Mouse (Mus musculus) NIH3T3 (cell line): ENCODE measurements at regions not wholly inside any gene's neighbourhood (a gene's known extent, or its start where the extent isn't known, plus 50 kb on each side); places are given as distances from the start of the nearest gene placed in this dataset.

Experiments used
- DNase-seq: peaks from one replicate; pipeline ENCODE4 v3.0.0-alpha.2; 2012; ENCODE audit warnings: low read depth

- no peak for DNase-seq
Measured at GRCm38 (mm10) chr12:27140335-27140702, 202.1 kb downstream of the Sox11 start.

GRCm38 (mm10) chr12:27139683-27140334 is 202.6 kb downstream of the Sox11 start:
- DNase-seq, result no peak

GRCm38 (mm10) chr12:27138663-27139633 is 203.4 kb downstream of the Sox11 start:
- DNase-seq, result no peak

GRCm38 (mm10) chr12:27135997-27136559 is 206.3 kb downstream of the Sox11 start:
- no peak for DNase-seq

GRCm38 (mm10) chr12:27130544-27130943 is 211.8 kb downstream of the Sox11 start:
- DNase-seq, result no peak

GRCm38 (mm10) chr12:27127054-27127605 is 215.2 kb downstream of the Sox11 start:
- no peak for DNase-seq

- no peak for DNase-seq
Measured at GRCm38 (mm10) chr12:27118581-27118980, 223.8 kb downstream of the Sox11 start.

GRCm38 (mm10) chr12:27115392-27115791 is 227.0 kb downstream of the Sox11 start:
- DNase-seq, result no peak

- no peak for DNase-seq
Measured at GRCm38 (mm10) chr12:27104925-27105571, 237.3 kb downstream of the Sox11 start.

GRCm38 (mm10) chr12:27102996-27103395 is 239.4 kb downstream of the Sox11 start:
- no peak for DNase-seq

GRCm38 (mm10) chr12:27089206-27089605 is 253.2 kb downstream of the Sox11 start:
- no peak for DNase-seq

GRCm38 (mm10) chr12:27085890-27086289 is 256.5 kb downstream of the Sox11 start:
- DNase-seq, result no peak

- DNase-seq, result no peak
Measured at GRCm38 (mm10) chr12:27083645-27084550, 258.5 kb downstream of the Sox11 start.

GRCm38 (mm10) chr12:27083089-27083488 is 259.3 kb downstream of the Sox11 start:
- no peak for DNase-seq

- DNase-seq, result no peak
Measured at GRCm38 (mm10) chr12:27082624-27083023, 259.8 kb downstream of the Sox11 start.

- DNase-seq, result no peak
Measured at GRCm38 (mm10) chr12:27076107-27076738, 266.2 kb downstream of the Sox11 start.

GRCm38 (mm10) chr12:27065011-27065517 is 277.3 kb downstream of the Sox11 start:
- no peak for DNase-seq

- no peak for DNase-seq
Measured at GRCm38 (mm10) chr12:27063518-27063917, 278.9 kb downstream of the Sox11 start.

GRCm38 (mm10) chr12:27062511-27063264 is 279.7 kb downstream of the Sox11 start:
- no peak for DNase-seq
